Mouse (Mus musculus) kidney, adult 9 months (tissue): ENCODE measurements around the gene Ncstn.

Experiments
- DNase-seq: peaks from one replicate; pipeline ENCODE4 v3.0.0; 2022

Ncstn gene

GRCm38 (mm10) chr1:172071556-172071955, 11.0 kb downstream of the Ncstn start:
- no peak for DNase-seq

DNA sequence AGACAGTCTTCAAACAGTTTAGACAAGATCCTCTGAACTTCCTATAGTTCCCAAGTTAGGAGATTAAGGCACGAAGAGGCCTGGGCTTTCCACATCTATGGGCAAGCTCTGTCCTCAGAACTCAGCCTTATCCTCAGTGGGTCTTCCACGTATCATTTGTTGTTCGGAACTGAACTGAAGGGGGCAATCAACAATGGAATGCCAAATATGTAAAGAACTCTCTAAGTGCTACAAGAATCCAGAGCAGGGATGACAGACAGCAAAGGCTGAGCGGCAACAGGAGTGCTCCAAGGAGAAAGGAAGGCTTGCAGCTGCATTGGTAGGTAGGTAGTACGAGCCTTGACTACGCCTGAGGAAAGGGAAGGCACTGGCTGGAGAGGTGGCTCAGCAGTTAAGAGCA, 12.4 kb downstream of the Ncstn start:
- DNase-seq = no peak

- no peak for DNase-seq
These were observed 17.9 kb downstream of the Ncstn start for GRCm38 (mm10) chr1:172064613-172065141.

DNA sequence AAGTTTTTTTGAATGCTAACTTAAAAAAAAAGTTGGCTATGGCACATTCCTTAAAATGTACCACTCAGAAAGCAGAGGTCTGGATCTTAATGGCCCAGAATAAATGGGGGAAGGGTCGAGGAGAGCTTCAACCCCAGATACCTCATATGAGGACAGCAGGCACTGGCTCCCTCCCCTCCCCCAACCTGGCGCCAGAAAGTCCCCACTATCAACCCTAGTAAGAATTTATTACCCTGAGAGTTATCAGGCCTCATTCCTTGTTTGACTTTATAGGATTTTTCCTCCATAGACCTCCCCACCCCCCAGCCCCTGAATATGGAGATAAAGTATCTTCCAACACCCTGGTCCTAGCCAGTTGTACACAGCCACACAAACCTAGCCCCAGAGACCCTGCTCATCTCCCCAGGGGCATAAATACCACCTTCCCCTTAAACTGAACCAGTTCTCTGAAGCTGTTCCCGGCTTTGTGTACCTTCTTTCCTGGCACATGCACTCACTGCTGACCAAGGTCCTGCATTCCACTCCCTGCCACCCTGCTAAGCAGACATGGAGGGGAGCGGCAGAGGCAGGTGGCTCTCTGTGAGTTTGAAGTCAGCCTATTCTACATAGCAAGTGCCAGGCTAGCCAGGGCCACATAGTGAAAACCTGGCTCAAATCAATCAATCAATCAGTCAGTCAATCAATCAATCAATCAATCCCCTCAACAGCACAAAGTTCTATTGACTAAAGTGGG, 19.1 kb downstream of the Ncstn start:
- no peak for DNase-seq

DNA sequence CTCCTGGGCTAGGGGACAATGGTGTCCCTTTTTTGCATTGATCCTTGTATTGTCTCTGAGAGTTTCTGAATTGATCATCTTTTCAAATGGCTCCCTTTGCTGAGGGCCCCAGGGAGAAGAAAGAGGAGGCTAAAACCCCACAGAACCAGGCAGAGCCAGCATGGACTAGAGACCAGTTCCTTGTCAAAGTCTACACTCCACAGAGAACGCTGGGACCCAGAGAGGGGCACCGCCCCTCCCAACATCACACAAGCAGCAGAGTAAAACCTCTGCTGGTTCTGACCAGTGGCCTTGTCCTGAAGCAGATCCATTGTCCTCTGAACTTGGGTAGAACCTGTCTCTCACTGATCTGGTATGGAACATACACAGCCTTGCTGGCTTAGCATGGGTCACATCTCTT, 20.5 kb downstream of the Ncstn start:
- DNase-seq = no peak

- no peak for DNase-seq
These were observed 21.4 kb downstream of the Ncstn start for GRCm38 (mm10) chr1:172061217-172061616.

DNA sequence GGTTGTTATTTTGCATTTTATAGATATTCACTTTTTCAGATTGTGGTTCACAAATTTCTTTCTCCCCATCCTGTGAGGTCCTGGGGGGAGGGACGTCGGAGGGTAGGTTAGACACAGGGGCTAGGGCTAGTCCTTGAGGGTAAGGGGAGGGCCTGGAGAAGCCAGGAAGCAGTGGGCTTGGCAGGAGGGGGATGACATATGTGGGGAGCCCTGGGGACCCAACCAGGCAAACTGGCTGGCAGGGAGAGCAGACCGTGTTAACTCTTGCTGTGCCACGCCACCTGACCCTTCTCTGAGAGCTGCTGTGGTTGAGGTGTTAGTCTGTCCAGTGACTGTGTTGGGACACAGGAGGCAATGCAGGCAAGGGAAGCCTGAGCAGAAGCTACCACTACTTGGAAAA, 21.9 kb downstream of the Ncstn start:
- no peak for DNase-seq

DNA sequence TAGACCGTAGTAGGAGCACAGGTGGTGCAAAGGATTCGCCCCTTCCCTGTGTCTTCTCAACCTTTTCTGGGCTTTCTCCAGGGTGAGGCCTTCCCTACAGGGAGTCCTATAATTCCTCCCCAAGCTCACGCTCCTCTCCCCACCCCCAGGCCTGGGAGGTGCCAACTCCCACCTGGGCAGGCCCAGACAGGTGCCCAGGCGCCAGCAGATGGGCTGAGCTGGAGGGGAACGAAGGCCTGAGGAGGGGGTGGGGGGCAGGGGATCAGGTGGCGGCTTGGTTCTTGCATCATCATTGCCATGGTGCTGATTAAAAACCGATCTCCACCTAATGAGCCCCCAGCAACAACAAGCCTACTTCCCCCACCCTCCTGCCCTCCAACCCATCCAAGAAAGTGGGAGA, 23.7 kb downstream of the Ncstn start:
- no peak for DNase-seq

DNA sequence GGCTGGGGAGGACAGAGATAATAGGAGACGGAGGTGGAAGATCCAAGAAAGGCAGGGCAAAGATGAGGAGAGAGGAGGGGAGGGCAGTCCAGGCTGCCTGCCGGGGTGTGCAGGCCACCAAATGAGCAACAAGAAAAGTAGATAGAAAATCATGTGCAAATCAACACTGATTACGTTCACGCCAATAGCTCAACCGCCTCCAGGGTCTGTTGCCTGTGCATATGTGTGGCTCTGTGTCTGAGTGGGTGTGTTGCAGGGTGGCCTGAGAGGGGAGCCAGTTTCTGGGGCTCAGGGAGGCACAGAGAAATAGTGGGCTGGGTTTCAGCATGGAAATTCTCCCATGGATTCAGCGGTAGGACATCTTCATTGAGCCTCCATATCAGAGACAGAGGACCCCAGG, 24.3 kb downstream of the Ncstn start:
- DNase-seq = no peak

DNA sequence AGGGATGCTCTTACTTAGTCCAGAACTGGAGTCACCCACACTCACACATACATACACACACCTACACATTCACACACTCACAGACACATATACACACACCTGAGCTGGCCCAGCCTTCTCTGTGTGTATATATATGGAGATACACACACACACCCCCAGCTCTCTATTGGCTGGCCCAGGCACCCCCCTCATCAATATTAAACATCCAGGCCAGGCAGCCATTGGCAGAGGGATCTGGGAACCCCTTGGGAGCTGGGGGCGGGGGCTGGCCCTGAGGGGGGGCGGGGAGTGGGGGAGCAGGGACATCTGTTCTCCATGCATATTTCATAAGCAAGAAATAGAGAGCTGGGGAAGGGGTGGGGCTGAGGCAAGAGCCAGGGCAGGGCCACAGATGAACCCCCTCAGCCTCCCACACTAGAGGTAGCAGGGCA, 25.1 kb downstream of the Ncstn start, which contains the start of gene Nhlh1:
TSS of gene Nhlh1 (minus strand) at position 83 of the 431 bp plus-strand sequence.
- no peak for DNase-seq

DNA sequence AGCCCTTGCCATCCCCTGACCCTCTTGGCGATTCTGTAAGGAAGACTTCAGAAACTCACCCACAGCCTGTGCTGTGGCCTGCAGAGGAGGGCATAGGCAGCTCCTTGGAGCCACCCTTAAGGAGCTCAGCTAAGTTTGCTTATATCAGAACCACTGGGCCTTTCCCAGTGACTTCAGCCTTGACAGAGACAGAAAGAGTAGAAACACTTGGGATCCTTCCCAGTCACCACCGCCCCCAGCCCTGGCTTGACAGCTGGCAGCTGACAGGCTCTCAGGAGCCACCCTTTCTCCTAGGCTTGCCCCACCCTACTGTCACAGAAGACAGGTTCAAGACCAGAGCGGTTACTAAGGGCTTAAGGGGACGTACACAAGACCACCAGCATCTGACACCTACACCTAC, 26.3 kb downstream of the Ncstn start:
- DNase-seq = no peak

DNA sequence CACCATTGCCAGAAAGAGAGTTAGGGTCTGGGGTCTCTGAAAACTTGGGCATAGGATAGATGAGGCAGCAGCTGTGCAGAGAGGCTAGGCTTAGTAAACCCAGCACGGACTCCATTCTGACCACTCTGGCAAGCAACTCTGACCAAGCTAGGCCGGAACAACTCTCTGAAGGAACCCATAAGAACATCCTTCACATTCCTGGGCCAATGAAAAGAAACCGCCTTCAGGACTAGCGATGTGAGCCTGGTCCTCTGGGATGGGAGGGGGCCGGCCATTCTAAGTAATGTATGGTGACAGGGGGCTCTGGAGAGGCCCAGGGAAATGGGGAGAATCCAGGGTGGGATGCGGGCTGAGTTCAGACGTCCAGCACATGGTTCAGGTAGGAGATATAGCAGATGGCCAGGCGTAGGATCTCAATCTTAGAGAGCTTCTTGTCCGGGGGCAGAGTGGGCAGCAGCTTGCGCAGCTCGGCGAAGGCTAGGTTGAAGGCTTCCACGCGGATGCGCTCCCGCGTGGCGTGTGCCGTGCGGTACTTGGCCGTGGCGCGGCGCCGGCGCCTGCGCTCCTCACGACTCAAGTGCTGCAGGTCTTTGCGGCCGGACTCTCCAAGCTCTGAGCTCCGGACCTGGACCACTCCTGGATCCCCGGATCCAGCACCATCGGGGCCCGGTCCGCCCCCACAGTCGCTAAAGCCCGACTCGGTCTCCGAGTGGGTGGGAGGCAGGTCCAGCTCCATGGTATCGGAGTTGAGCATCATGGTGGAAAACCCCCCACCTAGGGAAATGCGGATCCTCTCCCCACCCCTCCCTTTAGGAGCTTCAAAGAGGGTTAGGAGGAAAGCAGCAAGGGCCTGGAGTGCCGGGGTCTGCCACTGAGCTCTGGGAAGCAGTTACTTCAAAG, 28.8 kb downstream of the Ncstn start:
- DNase-seq = no peak

- no peak for DNase-seq
These were observed 29.8 kb downstream of the Ncstn start for GRCm38 (mm10) chr1:172052766-172053279.

DNA sequence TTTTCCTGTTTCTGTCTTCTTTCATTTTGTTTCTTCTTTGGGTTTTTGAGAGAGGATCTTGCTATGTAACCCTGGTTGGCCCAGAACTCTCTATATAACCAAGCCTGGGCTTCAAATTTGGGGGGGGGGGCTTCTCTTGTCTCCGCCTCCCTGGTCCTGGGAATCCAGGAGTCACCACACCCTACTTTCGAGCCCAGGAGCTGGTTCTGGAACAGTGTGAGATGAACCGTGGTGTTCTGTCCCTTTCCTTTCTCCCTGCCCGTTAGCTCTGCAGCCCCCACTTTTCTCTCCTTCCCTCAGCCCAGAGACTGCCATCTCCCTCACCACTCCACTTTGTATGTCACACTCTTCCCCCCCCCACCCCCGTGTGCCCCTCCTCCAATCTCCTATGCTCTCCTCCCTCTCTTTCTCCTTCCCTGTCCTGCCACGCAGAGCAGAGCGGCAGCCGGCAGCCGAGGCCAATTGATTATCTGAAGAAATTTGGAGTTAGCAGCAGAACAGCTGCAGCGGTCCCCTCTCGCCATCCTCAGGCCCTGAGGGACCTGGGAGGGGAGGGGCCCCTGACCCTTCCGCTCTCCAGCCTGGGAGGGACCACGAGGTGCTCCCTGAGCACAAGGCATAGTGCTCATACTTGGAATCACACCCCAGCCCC, 33.3 kb downstream of the Ncstn start:
- DNase-seq = no peak

DNA sequence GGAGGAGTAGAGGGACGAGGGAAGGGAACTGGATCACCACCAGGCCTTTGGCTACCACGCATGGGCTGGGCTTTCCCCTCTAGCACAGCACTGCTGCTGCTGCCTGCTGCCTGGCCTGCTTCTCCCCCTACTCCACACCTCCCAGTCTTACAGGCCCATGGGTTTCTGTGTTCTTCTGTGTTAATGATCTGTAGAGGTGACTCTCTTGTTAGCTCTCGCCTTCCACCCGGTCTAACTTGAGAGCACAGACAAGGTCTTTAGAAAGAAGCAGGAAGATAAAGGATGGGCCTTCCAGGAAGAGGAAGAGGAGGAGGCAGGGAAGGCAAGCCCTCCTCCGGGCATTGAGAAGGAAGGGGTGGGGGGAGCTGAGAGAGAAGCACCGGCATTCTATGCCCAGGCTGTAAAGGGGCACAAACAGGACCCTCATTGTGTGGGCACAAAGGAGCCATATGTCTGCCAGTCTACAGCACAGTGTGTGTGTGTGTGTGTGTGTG, 34.3 kb downstream of the Ncstn start:
- DNase-seq = peak; percentile 7

GRCm38 (mm10) chr1:172046938-172047337, 35.7 kb downstream of the Ncstn start:
- peak; percentile 55 for DNase-seq

DNA sequence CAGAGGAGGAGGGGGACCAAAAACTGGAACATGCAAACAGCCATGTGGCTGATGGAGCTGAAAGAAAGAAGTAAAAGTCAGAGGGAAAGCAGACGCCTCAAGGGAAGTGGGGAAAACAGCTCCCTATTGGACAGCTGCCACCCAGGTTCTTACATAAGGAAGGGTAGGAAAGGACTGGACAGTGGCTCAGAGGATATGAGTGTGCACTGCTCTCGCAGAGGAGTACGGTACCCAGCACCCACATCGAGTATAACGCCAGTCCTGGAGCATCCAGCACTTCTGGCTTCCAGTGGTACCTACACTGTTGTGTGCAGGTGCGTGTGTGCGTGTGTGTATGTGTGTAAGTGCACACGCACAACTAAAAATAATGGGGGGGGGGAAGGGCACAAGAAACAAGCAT, 36.2 kb downstream of the Ncstn start:
- DNase-seq = no peak

DNA sequence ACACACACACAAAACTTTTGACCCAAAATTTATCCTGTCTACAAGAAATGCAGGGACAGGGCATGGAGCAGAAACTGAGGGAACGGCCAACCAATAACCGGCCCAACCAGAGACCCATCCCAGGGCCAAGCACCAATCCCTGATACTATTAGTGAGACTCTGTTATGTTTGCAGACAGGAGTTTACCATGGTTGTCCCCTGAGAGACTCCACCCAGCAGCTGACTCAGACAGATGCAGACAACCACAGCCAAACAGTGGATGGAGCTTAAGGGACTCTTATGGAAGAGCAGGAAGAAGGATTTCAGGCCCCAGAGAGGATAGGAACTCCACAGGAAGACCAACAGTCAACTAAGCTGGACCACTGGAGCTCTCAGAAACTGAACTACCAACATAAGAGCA, 52.7 kb downstream of the Ncstn start:
- DNase-seq = no peak

DNA sequence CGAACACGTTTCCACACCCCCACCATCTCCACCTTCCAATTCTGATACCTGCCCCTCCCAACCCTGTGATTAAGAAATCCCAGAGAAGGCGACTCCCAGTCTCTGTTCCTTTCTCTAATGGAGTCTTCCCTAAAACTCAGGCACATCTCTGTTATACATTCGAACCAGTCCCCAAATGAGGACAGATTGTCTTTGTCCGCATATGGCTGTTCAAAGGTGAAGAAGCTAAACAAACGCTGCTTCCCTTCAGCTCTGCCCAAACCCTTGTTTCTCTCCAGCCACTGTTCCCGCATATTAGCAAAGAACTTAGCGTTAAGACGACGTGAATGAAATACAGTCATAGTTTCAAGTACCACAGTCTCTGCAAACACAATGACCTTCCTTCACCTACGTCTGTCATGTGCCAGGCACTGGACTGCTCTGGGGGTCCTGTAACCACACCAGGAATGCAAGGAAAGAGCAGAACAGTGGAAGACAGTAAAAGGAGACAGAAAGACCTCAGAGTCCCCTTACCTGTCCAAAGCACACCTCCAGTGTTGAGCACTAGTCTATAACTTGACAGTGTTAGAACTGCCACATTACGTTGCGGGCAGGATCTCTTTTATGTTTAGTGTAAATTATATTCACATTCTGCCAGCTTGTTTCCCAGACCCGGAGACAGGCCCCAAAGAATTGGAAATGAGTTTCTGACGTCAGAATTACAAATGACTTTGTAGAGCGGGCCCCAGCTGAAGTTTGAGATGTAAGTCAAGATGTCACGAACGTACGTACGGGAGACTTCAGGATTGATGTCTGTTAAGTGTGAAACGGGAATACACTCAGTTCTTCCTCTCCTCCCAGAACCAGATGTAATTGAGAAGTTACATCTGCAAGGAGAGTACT, 54.0 kb downstream of the Ncstn start, which contains the start of gene Vangl2:
TSS of gene Vangl2 (minus strand) at position 51 of the 882 bp plus-strand sequence.
- no peak for DNase-seq

DNA sequence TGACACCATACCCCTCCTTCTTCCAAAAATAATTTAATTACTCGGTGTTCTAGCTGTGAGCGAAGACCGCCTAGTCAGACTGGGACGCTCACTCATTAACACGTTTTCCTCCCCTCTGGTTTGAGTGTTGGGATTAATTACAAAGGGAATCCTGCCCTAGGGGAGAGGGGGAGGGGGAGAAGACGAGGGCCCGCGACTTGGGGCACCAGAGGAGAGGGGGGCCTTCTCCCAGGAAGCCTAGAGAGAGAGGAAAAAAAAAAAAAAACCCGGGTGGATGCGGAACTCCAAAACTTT, 54.8 kb downstream of the Ncstn start:
- no peak for DNase-seq

GRCm38 (mm10) chr1:172027010-172027808, 55.4 kb downstream of the Ncstn start:
- peak; percentile 79 for DNase-seq
